Mouse (Mus musculus): ENCODE results near the gene Zfp768. TPM values are rescaled to one million over a fixed set of nuclear protein-coding genes. Genes with fewer than 3 reads are reported as not detected.
A peak's percentile ranks its signal among the peaks of the same experiment; 100 is the strongest.

Gene Zfp768
- total RNA-seq, 2 experiments from 2014 or later: 35.2 to 38.9 TPM

- intact Hi-C loops (cut with DNase I): no loop called here
- no peak for TF ChIP-seq CTCF (IDR thresholded peaks at IDR 0.05)
- no peak for DNase-seq
- no peak overlapping the region for H3K4me3 ChIP-seq
- H3K27ac ChIP-seq: peak overlapping the region; percentile 16; the same call in 1 of the 2 replicates
Measured at GRCm38 (mm10) chr7:127325550-127325949, 19.8 kb downstream of the Zfp768 start.

GRCm38 (mm10) chr7:127324944-127325343, 20.4 kb downstream of the Zfp768 start:
- Histone ChIP-seq H3K27ac (no peak overlapping the region), H3K4me3 (no peak overlapping the region)
- intact Hi-C loops (cut with DNase I): no loop called here
- no peak for DNase-seq
- TF ChIP-seq CTCF (IDR thresholded peaks at IDR 0.05): no peak

- TF ChIP-seq CTCF (IDR thresholded peaks at IDR 0.05): peak; percentile 43
- Histone ChIP-seq H3K4me3 (no peak overlapping the region), H3K27ac (no peak overlapping the region)
- intact Hi-C loops (cut with DNase I): no loop called here
- DNase-seq: no peak
Measured at GRCm38 (mm10) chr7:127322085-127322484, 23.3 kb downstream of the Zfp768 start.

GRCm38 (mm10) chr7:127321106-127321505, 24.3 kb downstream of the Zfp768 start:
- no peak for DNase-seq
- intact Hi-C loops (cut with DNase I): no loop called here
- TF ChIP-seq CTCF (IDR thresholded peaks at IDR 0.05): no peak
- no peak overlapping the region for H3K27ac ChIP-seq
- H3K4me3 ChIP-seq: no peak overlapping the region

GRCm38 (mm10) chr7:127313912-127314311, 31.5 kb downstream of the Zfp768 start:
- Histone ChIP-seq H3K4me3 (no peak overlapping the region), H3K27ac (no peak overlapping the region)
- no peak for TF ChIP-seq CTCF (IDR thresholded peaks at IDR 0.05)
- intact Hi-C loops (cut with DNase I): no loop called here
- DNase-seq: peak; percentile 5

- TF ChIP-seq CTCF (IDR thresholded peaks at IDR 0.05): no peak
- intact Hi-C loops (cut with DNase I): loop anchor here (2.0 to 5.0 kb wide), 2 partner anchors 97 to 189 kb away; partner anchors contain the start of gene Zfp764
- H3K4me3 ChIP-seq: no peak overlapping the region
- peak; percentile 7 for DNase-seq
- no peak overlapping the region for H3K27ac ChIP-seq
Measured at GRCm38 (mm10) chr7:127309951-127310350, 35.4 kb downstream of the Zfp768 start.

- TF ChIP-seq CTCF (IDR thresholded peaks at IDR 0.05): peak; percentile 80
- no peak overlapping the region for H3K27ac ChIP-seq
- intact Hi-C loops (cut with DNase I): loop anchor here (2.0 to 5.0 kb wide), 2 partner anchors 98 to 190 kb away; partner anchors contain the start of gene Zfp764
- DNase-seq: peak; percentile 21
- no peak overlapping the region for H3K4me3 ChIP-seq
Measured at GRCm38 (mm10) chr7:127308887-127309286, 36.5 kb downstream of the Zfp768 start.

GRCm38 (mm10) chr7:127308431-127308830, 37.0 kb downstream of the Zfp768 start:
- intact Hi-C loops (cut with DNase I): loop anchor here (2.0 to 5.0 kb wide), 2 partner anchors 99 to 190 kb away; partner anchors contain the start of gene Zfp764
- peak; percentile 8 for DNase-seq
- H3K27ac ChIP-seq: no peak overlapping the region

GRCm38 (mm10) chr7:127297586-127298193, 47.7 kb downstream of the Zfp768 start:
- intact Hi-C loops (cut with DNase I): no loop called here
- DNase-seq: peak; percentile 7
- TF ChIP-seq CTCF (IDR thresholded peaks at IDR 0.05): no peak
- H3K27ac ChIP-seq: no peak overlapping the region
- no peak overlapping the region for H3K4me3 ChIP-seq

More at GRCm38 (mm10) chr7:127308431-127308830, 37.0 kb downstream of the Zfp768 start:
- no peak overlapping the region for H3K4me3 ChIP-seq
- no peak for TF ChIP-seq CTCF (IDR thresholded peaks at IDR 0.05)

- intact Hi-C loops (cut with DNase I): no loop called here
- DNase-seq: peak; percentile 10
- no peak for TF ChIP-seq CTCF (IDR thresholded peaks at IDR 0.05)
- Histone ChIP-seq H3K27ac (no peak overlapping the region), H3K4me3 (no peak overlapping the region)
Measured at GRCm38 (mm10) chr7:127296786-127297555, 48.4 kb downstream of the Zfp768 start.

- intact Hi-C loops (cut with DNase I): no loop called here
- DNase-seq: no peak
- Histone ChIP-seq H3K4me3 (no peak within 1 kb of the TSS), H3K27ac (no peak within 1 kb of the TSS)
- TF ChIP-seq CTCF (IDR thresholded peaks at IDR 0.05): no peak
Measured at GRCm38 (mm10) chr7:127296098-127296497, 49.3 kb downstream of the Zfp768 start, which contains the start of gene Itgal. Itgal (plus strand) TSS chr7:127296260.

Other genes starting within 250 kb of the Zfp768 start
- under 1 TPM; 0.31 to 0.53 TPM for gene Qprt, start 223.4 kb downstream of the Zfp768 start, total RNA-seq (2021)
- under 1 TPM in 1 of 2 experiments, not detected in 1; 0.17 TPM for gene Spn, start 207.8 kb downstream of the Zfp768 start, total RNA-seq (2021)
- gene Cd2bp2, start 149.5 kb downstream of the Zfp768 start, total RNA-seq (2021): 10 to 100 TPM; 27.2 to 32.4 TPM
- gene Tbc1d10b, start 137.1 kb downstream of the Zfp768 start, total RNA-seq (2021): 10 to 100 TPM; 31.6 to 32.8 TPM
- gene Mylpf, start 136.7 kb downstream of the Zfp768 start, total RNA-seq (2021): over 10,000 TPM; 24,727 to 33,034 TPM
- gene Zfp553, start 112.5 kb downstream of the Zfp768 start, total RNA-seq (2021): 1 to 10 TPM; 4.2 to 5.1 TPM
- gene Sept1, start 112.5 kb downstream of the Zfp768 start, total RNA-seq (2021): 1 to 10 TPM in 1 of 2 experiments, under 1 TPM in 1; 0.89 to 2.1 TPM
- gene Zfp771, start 101.3 kb downstream of the Zfp768 start, total RNA-seq (2021): 10 to 100 TPM; 17.6 to 17.7 TPM
- 10 to 100 TPM; 25.1 to 35.4 TPM for gene Dctpp1, start 84.9 kb downstream of the Zfp768 start, total RNA-seq (2021)
- gene Sephs2, start 71.5 kb downstream of the Zfp768 start, total RNA-seq (2021): 10 to 100 TPM; 30.1 to 36.3 TPM
- under 1 TPM; 0.15 to 0.25 TPM for gene Itgal, start 49.3 kb downstream of the Zfp768 start, total RNA-seq (2021)
- gene Zfp747, start 30.5 kb upstream of the Zfp768 start, total RNA-seq (2021): 1 to 10 TPM; 3.7 to 3.8 TPM
- 1 to 10 TPM; 1.6 to 2.4 TPM for gene 9130019O22Rik, start 41.6 kb upstream of the Zfp768 start, total RNA-seq (2021)
- 1 to 10 TPM; 1.2 to 1.3 TPM for gene E430018J23Rik, start 48.0 kb upstream of the Zfp768 start, total RNA-seq (2021)
- gene Zfp764, start 61.2 kb upstream of the Zfp768 start, total RNA-seq (2021): 1 to 10 TPM; 1.7 to 2.5 TPM
- gene Zfp688, start 76.5 kb upstream of the Zfp768 start, total RNA-seq (2021): 1 to 10 TPM; 1.5 to 2.1 TPM
- gene Zfp689, start 103.6 kb upstream of the Zfp768 start, total RNA-seq (2021): 1 to 10 TPM in 1 of 2 experiments, under 1 TPM in 1; 0.71 to 1.3 TPM
- gene Prr14, start 114.0 kb upstream of the Zfp768 start, total RNA-seq (2021): 10 to 100 TPM; 19.3 to 20.9 TPM
- 10 to 100 TPM; 24.1 to 24.7 TPM for gene Fbrs, start 133.6 kb upstream of the Zfp768 start, total RNA-seq (2021)
- 10 to 100 TPM; 47.5 to 50.4 TPM for gene Srcap, start 166.4 kb upstream of the Zfp768 start, total RNA-seq (2021)
- 1 to 10 TPM; 5.3 to 5.5 TPM for gene Gm42715, start 174.0 kb upstream of the Zfp768 start, total RNA-seq (2021)
- not detected for gene Tmem265, start 215.8 kb upstream of the Zfp768 start, total RNA-seq (2021)
- gene Phkg2, start 227.8 kb upstream of the Zfp768 start, total RNA-seq (2021): 10 to 100 TPM in 1 of 2 experiments, 1 to 10 TPM in 1; 8.3 to 10.8 TPM
- 1 to 10 TPM; 1.7 to 2.4 TPM for gene Ccdc189, start 243.0 kb upstream of the Zfp768 start, total RNA-seq (2021)
- gene Rnf40, start 243.2 kb upstream of the Zfp768 start, total RNA-seq (2021): 10 to 100 TPM; 33.3 to 34.6 TPM